ENCODE assay signal across 21 mouse cellular contexts in the genomic region with DNA sequence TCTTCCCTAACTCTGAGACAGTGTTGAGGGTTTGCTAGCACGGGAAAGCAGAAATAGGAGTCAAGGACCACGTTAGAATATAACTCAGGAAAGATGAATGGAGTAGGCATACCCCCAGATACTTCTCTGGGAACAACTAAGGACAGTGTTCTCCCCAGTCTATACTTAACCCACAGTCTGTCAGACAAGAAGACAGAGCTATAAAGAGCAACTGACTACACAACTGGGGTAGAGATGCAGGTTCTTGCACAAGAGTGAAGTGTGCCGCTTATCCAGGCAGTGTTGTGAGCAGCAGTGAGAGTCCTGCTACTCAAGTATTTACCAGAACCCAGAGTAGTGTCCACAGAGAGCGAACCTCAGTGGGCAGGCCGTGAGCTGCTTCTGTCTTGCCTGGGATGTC. TPM values are rescaled to one million over a fixed set of nuclear protein-coding genes. Genes with fewer than 3 reads are reported as not detected.
"Had no signal": no experiment of that assay in that cellular context is flagged by ENCODE, and none has a peak within 500 bp of the region (broad histone marks: within the 10 kb centered on the region; RNA-seq: fewer than 3 reads in every experiment).

No protein-coding gene starts in this region.

- DNase-seq: kidney, postnatal 10 days; kidney, postnatal 36 days; liver, postnatal 0 days; lung, embryonic 14.5 days; retina, postnatal 1 day; spleen, adult 18-20 months; thymus, postnatal 25 days had no signal

- H3K9ac ChIP-seq: kidney, embryonic 15.5 days; limb, embryonic 12.5 days; limb, embryonic 15.5 days; liver, embryonic 14.5 days; liver, postnatal 0 days; lung, embryonic 14.5 days; midbrain, embryonic 12.5 days; midbrain, embryonic 15.5 days; neural tube, embryonic 13.5 days; stomach, embryonic 15.5 days had no signal

- H3K27ac ChIP-seq: kidney, embryonic 15.5 days; limb, embryonic 12.5 days; limb, embryonic 15.5 days; liver, embryonic 14.5 days; macrophage; midbrain, embryonic 12.5 days; midbrain, embryonic 15.5 days; neural tube, embryonic 13.5 days; stomach, embryonic 15.5 days had no signal

- H3K27me3 ChIP-seq: kidney, embryonic 15.5 days; limb, embryonic 12.5 days; limb, embryonic 15.5 days; midbrain, embryonic 12.5 days; midbrain, embryonic 15.5 days; neural tube, embryonic 13.5 days; stomach, embryonic 15.5 days had no signal

- H3K36me3 ChIP-seq: kidney, embryonic 15.5 days; limb, embryonic 12.5 days; limb, embryonic 15.5 days; midbrain, embryonic 12.5 days; midbrain, embryonic 15.5 days; neural tube, embryonic 13.5 days; stomach, embryonic 15.5 days had no signal

- H3K4me1 ChIP-seq: kidney, embryonic 15.5 days; limb, embryonic 12.5 days; limb, embryonic 15.5 days; midbrain, embryonic 12.5 days; midbrain, embryonic 15.5 days; neural tube, embryonic 13.5 days; stomach, embryonic 15.5 days had no signal

- H3K4me3 ChIP-seq: kidney, embryonic 15.5 days; limb, embryonic 12.5 days; limb, embryonic 15.5 days; midbrain, embryonic 12.5 days; midbrain, embryonic 15.5 days; neural tube, embryonic 13.5 days; stomach, embryonic 15.5 days had no signal

- H3K9me3 ChIP-seq: kidney, embryonic 15.5 days; limb, embryonic 12.5 days; limb, embryonic 15.5 days; midbrain, embryonic 12.5 days; midbrain, embryonic 15.5 days; neural tube, embryonic 13.5 days; stomach, embryonic 15.5 days had no signal

- ATAC-seq: liver, postnatal 0 days; lung, postnatal 0 days; midbrain, embryonic 15.5 days had no signal

- H3K4me2 ChIP-seq: kidney, embryonic 15.5 days; limb, embryonic 12.5 days; limb, embryonic 15.5 days; liver, embryonic 11.5 days; lung, embryonic 14.5 days; midbrain, embryonic 12.5 days; midbrain, embryonic 15.5 days; neural tube, embryonic 13.5 days; stomach, embryonic 15.5 days had no signal

RNA-seq across cellular contexts. Expression of a gene that starts 16.5 kb away (rescaled TPM):
- total RNA-seq: megakaryocyte, adult 5-6 weeks; neutrophil, adult 5-6 weeks had no signal
- polyA plus RNA-seq: macrophage had no signal

RNA-seq across cellular contexts. Expression of a gene that starts 59.8 kb away (rescaled TPM):
- total RNA-seq: megakaryocyte, adult 5-6 weeks; neutrophil, adult 5-6 weeks had no signal
- polyA plus RNA-seq: kidney, embryonic 15.5 days; liver, embryonic 14.5 days; liver, postnatal 0 days; lung, embryonic 14.5 days; lung, postnatal 0 days; macrophage; thymus, postnatal 0 days had no signal
